Mouse (Mus musculus): ENCODE data around the gene Klhl42.

DNA sequence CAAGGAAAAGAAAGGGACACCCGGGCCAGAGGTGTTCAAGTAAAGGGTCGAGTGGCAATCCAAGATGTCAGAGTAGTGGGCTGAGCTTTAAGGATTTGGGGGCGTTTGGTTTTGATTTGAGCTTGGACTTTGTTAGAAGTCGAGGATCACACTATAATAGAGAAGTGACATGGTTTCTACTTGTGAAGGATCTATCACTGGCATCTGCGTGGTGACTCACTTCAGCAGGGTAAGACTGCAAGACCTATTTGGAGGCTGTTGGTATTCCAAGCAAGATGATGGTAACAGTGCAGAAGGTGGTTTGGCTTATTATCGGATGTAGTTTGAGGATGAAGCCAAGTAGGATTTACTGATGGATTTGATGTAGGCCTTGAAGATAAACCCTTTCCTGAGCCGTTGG lies 47.5 kb upstream of the Klhl42 start:
- TF ChIP-seq CTCF (IDR thresholded peaks at IDR 0.05; ENCODE audit: low read depth): no peak
- no peak for TF ChIP-seq EP300 (IDR thresholded peaks at IDR 0.05; ENCODE audit: low read depth)
